Mouse (Mus musculus) E14TG2a.4 (cell line): Measurements from ENCODE around the gene Gnb2.

Experiments
- H3K27me3 ChIP-seq: 2 replicates; pipeline ENCODE4 v1.6.1; 2014; ENCODE audit warnings: low read length, control low read depth; ENCODE audit not compliant: insufficient read depth
- H3K36me3 ChIP-seq: 2 replicates; pipeline ENCODE4 v1.6.1; 2014; ENCODE audit warnings: low read length, control low read depth; ENCODE audit not compliant: insufficient read depth
- H3K4me1 ChIP-seq: replicated peaks from 2 replicates; pipeline ENCODE4 v1.6.1; 2014; ENCODE audit warnings: low read depth, low read length, control low read depth
- H3K4me3 ChIP-seq: replicated peaks from 2 replicates; pipeline ENCODE4 v1.5.1; 2014; ENCODE audit warnings: mild to moderate bottlenecking, low read length
- H3K9me3 ChIP-seq: 2 replicates; pipeline ENCODE4 v1.6.1; 2014; ENCODE audit warnings: low read length, control low read depth
- CTCF ChIP-seq: conservative IDR thresholded peaks from 2 replicates; pipeline ENCODE4 v1.5.1; 2014; ENCODE audit warnings: low read length
- NANOG ChIP-seq: IDR thresholded peaks from 2 replicates; pipeline ENCODE4 v1.6.1; 2014; ENCODE audit warnings: borderline replicate concordance, low read length, mixed read lengths
- POU5F1 ChIP-seq: IDR thresholded peaks from 2 replicates; pipeline ENCODE4 v1.6.1; 2014; ENCODE audit warnings: low read length, borderline replicate concordance

The Gnb2 gene

DNA sequence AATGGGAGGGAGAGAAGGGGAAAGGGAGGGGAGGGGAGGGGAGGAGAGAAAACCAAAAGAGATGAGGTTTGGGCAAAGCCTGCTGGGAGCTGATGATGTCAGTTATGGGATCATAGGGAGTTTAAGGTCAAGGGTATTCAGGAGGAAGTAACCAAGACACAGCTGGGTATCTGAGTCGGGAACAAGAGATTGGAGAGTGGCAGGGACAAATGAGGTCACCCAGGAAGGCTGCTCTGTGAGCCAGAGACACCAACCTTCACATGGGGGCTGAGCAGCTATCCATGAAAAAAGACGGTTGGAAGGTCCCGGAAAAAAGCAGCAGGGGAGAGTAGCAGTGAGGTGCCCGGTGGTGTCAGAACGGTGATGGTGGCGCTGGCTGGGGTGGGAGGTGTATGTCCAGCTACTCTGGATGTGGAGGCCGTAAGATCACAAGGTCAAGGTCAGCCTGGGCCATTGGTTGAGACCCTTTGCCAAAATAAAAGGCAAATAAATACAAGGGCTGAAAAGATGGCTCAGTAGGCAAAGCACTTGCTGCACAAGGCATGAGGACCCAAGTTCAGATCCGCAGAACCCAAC lies 35.0 kb upstream of the Gnb2 start:
- H3K4me1 ChIP-seq, result peaks cover 49% of the 10 kb centered on the region
- TF ChIP-seq NANOG (no peak), POU5F1 (no peak), CTCF (no peak)
- peaks cover 31% of the 10 kb centered on the region for H3K27me3 ChIP-seq
- no peak overlapping the region for H3K4me3 ChIP-seq
- no peaks in the 10 kb centered on the region for H3K9me3 ChIP-seq
- no peaks in the 10 kb centered on the region for H3K36me3 ChIP-seq

DNA sequence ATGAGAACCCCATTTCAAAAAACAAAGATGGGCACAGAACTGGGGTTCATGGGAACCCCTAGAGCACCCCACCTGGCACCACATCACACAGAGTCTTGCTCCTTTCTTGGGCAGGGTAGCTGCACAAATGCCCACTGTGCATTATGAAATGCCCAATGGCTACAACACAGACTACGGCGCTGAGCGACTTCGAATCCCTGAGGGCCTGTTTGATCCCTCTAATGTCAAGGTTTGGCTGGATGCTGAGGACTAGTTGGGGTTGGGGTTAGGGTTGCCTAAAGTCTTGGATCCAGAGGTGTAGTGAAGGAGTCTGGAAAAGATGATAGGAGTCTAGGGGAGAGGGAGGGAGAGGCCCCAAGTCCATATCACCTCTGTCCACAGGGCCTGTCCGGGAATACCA lies 33.1 kb upstream of the Gnb2 start:
- TF ChIP-seq POU5F1 (no peak), CTCF (no peak)
- Histone ChIP-seq H3K9me3 (no peaks in the 10 kb centered on the region), H3K27me3 (peaks cover 17% of the 10 kb centered on the region), H3K4me3 (no peak overlapping the region), H3K4me1 (peaks cover 59% of the 10 kb centered on the region), H3K36me3 (no peaks in the 10 kb centered on the region)

DNA sequence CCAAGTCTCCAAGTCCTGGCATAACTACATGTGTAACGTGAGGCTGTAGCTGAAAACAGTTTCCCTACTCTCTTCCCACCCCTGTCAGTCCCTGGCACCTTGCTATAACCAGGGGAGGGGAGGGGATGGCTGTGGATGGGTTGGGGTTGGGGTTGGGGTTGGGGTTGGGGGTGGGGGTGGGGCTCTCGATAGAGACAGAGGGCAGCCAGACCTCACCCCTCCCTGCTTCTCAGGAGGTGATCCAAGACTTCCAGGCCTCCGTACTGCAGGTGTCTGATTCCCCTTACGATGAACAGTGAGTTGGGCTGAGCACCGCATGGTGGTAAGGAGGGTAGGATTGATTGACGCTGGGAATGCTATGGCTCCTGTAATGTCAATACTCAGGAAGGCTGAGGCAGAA lies 32.4 kb upstream of the Gnb2 start:
- TF ChIP-seq CTCF (no peak), NANOG (no peak), POU5F1 (no peak)
- H3K36me3 ChIP-seq, result no peaks in the 10 kb centered on the region
- peaks cover 55% of the 10 kb centered on the region for H3K4me1 ChIP-seq
- H3K4me3 ChIP-seq, result no peak overlapping the region
- H3K27me3 ChIP-seq, result peaks cover 13% of the 10 kb centered on the region; the same call in 1 of the 2 replicates
- no peaks in the 10 kb centered on the region for H3K9me3 ChIP-seq

DNA sequence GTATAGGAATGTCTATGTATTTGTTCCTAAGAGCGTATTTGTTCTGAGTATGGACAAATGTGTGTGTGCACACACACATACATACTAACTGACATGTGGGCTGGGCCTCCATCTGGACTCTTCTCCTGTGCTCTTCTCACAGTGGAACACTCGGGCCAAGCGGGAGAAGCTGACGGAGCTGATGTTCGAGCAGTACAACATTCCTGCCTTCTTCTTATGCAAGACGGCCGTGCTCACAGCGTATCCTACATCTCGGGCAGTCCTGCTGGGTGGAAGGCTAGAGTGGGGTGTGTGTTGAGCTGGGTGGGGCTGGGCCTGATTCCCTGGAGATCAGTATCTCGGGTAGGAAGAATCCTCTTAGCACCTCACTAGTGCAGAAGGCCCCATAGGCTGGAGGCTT lies 29.7 kb upstream of the Gnb2 start:
- Histone ChIP-seq H3K27me3 (peaks cover 34% of the 10 kb centered on the region), H3K36me3 (no peaks in the 10 kb centered on the region), H3K4me1 (peaks cover 28% of the 10 kb centered on the region), H3K4me3 (no peak overlapping the region), H3K9me3 (no peaks in the 10 kb centered on the region)
- no peak for TF ChIP-seq NANOG
- TF ChIP-seq CTCF, result no peak
- TF ChIP-seq POU5F1, result no peak

DNA sequence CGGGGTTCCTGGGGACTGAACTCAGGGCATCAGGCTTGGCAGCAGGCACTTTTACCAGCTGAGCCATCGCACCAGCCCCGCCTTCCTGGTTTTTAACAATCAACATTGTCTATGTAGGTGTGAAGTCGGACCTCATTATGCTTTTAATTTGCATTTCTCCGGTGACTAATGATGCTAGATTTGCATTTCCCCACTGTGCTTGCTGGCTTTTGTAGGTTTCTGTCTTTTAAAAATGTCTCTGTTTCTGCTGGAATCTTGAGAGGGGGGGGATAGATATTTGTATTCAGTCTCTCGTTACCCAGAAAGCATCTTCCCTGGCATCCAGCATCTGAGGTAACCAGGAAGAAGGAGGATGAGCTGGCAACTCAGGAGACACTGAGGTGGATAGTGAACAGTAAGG lies 28.2 kb upstream of the Gnb2 start:
- Histone ChIP-seq H3K4me3 (no peak overlapping the region), H3K4me1 (peaks cover 22% of the 10 kb centered on the region), H3K9me3 (no peaks in the 10 kb centered on the region), H3K27me3 (peaks cover 24% of the 10 kb centered on the region), H3K36me3 (no peaks in the 10 kb centered on the region)
- TF ChIP-seq NANOG (no peak), CTCF (no peak), POU5F1 (no peak)

DNA sequence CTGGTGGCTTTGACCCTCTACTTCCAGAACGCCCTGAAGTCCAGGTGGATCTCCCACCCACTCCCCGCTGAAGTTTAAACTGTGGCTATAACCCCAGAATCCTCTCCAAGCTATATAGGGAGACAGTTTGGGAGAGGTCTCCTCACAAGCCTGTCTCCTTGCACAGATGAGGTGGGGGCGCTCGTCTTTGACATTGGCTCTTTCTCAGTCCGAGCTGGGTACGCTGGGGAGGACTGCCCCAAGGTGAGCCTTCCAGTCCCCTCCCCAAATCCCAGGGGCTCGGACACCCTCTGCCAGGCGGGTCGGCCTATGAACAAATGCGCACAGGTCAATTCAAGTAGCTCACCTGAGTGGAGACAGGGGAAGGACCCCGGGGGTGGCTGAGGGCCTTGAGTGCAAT lies 20.6 kb upstream of the Gnb2 start:
- peak overlapping the region; percentile 54 for H3K4me3 ChIP-seq
- no peaks in the 10 kb centered on the region for H3K9me3 ChIP-seq
- no peak for TF ChIP-seq CTCF
- no peak for TF ChIP-seq NANOG
- TF ChIP-seq POU5F1, result no peak
- peaks cover 39% of the 10 kb centered on the region for H3K27me3 ChIP-seq
- no peaks in the 10 kb centered on the region for H3K36me3 ChIP-seq
- H3K4me1 ChIP-seq, result peaks cover 20% of the 10 kb centered on the region

DNA sequence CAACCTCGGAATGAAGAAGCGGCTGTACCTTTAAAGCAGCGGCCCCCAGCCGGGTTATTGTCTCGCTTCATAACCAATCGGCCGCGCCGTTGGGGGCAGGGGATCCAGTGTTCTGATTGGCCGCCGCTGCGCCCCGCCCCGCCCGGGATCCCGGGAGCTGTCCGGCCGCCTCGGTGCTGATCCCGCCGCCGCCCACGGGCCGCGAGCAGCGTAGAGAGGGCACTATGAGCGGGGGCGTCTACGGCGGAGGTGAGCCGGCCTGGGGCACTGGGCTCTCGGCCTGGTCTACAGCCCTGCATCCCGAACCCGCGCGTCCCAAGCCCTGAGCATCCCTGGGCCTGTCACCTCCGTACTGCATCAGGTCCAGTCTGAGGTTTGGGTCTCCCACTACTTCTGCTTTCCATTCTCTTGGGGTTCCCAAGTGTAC lies 20.1 kb upstream of the Gnb2 start, which contains the start of gene Actl6b:
Gene Actl6b, plus strand, starts transcription at position 107 of the 427 bp plus-strand sequence.
- peaks cover 20% of the 10 kb centered on the region for H3K4me1 ChIP-seq
- no peak for TF ChIP-seq NANOG
- TF ChIP-seq CTCF, result no peak
- no peak for TF ChIP-seq POU5F1

DNA sequence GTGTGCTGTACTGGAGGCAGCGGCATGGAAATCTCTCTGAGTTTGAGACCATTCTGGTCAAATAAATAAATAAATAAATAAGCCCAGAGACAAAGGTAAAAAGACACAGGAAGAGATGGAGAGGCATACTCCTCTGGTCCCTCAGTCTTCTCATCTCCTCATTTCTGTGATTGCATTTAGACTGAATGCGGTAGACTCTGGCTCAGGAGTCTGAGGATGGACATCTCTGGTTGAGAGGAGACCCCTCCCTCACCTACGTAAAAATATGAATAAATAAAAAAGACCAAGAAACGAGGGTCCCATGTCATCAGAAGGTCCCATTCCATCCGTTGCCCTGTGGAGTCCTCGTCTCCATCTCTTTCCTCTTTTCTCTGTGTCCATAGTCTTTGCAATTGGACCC lies 19.7 kb upstream of the Gnb2 start:
- Histone ChIP-seq H3K27me3 (peaks cover 33% of the 10 kb centered on the region), H3K4me3 (no peak overlapping the region), H3K4me1 (peaks cover 20% of the 10 kb centered on the region), H3K9me3 (no peaks in the 10 kb centered on the region), H3K36me3 (no peaks in the 10 kb centered on the region)
- TF ChIP-seq POU5F1, result no peak
- no peak for TF ChIP-seq NANOG
- no peak for TF ChIP-seq CTCF

More for the DNA sequence above, 20.1 kb upstream of the Gnb2 start, which contains the start of gene Actl6b:
- no peaks in the 10 kb centered on the region for H3K9me3 ChIP-seq
- H3K4me3 ChIP-seq, result peak within 1 kb of the TSS; percentile 54
- H3K36me3 ChIP-seq, result no peaks in the 10 kb centered on the region
- H3K27me3 ChIP-seq, result peaks cover 36% of the 10 kb centered on the region

DNA sequence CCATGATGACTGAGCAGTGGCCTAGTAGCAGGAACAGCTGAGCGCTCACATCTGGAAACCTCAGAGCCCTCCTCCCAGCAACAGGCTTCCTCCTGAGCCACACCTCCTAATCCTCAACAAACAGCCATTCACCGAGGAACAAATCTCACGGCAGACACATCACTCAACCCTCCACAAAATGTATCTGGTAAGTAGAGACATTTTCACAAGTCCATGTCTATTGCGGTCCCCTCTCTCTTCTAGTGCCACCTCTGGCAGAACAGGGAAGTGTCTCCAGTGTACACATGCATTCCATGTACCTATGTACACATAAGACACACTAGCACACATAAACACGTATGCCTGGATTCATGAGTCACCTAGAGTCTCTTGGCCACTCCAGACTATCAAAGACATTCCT lies 17.8 kb upstream of the Gnb2 start:
- H3K4me3 ChIP-seq, result no peak overlapping the region
- H3K9me3 ChIP-seq, result no peaks in the 10 kb centered on the region
- peaks cover 20% of the 10 kb centered on the region for H3K4me1 ChIP-seq
- H3K27me3 ChIP-seq, result peaks cover 31% of the 10 kb centered on the region
- peak; percentile 61 for TF ChIP-seq CTCF
- TF ChIP-seq NANOG, result no peak
- no peaks in the 10 kb centered on the region for H3K36me3 ChIP-seq
